Mouse (Mus musculus) forebrain, embryonic 13.5 days (tissue): ENCODE measurements at regions not wholly inside any gene's neighbourhood (a gene's known extent, or its start where the extent isn't known, plus 50 kb on each side); places are given as distances from the start of the nearest gene placed in this dataset.
"Not testable (repeated sequence)": the region's sequence is repeated elsewhere in the genome, so short reads cannot be mapped to it uniquely, and the experiment has no call there.

Source experiments
- ATAC-seq: fragments of 200-750 bp; cut with Nextera tagmentation; 2 replicates; pipeline ENCODE4 v1.8.0; 2017
- H3K27ac ChIP-seq: fragments of 300-500 bp; sonication (generic); 2 replicates; pipeline ENCODE4 v1.5.1; 2015; ENCODE audit warnings: inconsistent platforms, mild to moderate bottlenecking, moderate library complexity
- H3K27me3 ChIP-seq: fragments of 300-500 bp; sonication (generic); 2 replicates; pipeline ENCODE4 v1.6.1; 2015; ENCODE audit warnings: mild to moderate bottlenecking, inconsistent platforms
- H3K36me3 ChIP-seq: fragments of 300-500 bp; sonication (generic); 2 replicates; pipeline ENCODE4 v1.6.1; 2015; ENCODE audit warnings: mild to moderate bottlenecking, inconsistent platforms; ENCODE audit not compliant: poor library complexity, severe bottlenecking
- H3K4me1 ChIP-seq: fragments of 300-500 bp; sonication (generic); 2 replicates; pipeline ENCODE4 v1.6.1; 2015; ENCODE audit warnings: inconsistent platforms
- H3K4me2 ChIP-seq: fragments of 300-500 bp; sonication (generic); 2 replicates; pipeline ENCODE4 v1.6.1; 2015; ENCODE audit warnings: inconsistent platforms, mild to moderate bottlenecking, moderate library complexity
- H3K4me3 ChIP-seq: fragments of 300-500 bp; sonication (generic); 2 replicates; pipeline ENCODE4 v1.5.1; 2015; ENCODE audit warnings: mild to moderate bottlenecking, inconsistent platforms
- H3K9ac ChIP-seq: fragments of 300-500 bp; sonication (generic); 2 replicates; pipeline ENCODE4 v1.6.1; 2015; ENCODE audit warnings: mild to moderate bottlenecking, inconsistent platforms
- H3K9me3 ChIP-seq: fragments of 300-500 bp; sonication (generic); replicated peaks from 2 replicates; pipeline ENCODE4 v1.6.1; 2016; ENCODE audit warnings: inconsistent platforms
- WGBS: fragments of 180-500 bp; shearing (Covaris S2); methylation state at CpG from one replicate; pipeline ENCODE4 v1.1.7; 2015; 5-methylcytosine and 5-hydroxymethylcytosine counted together

- ATAC-seq = peak; percentile 83
These were observed 196.5 kb upstream of the Grik2 start for GRCm38 (mm10) chr10:49985038-49985437.

GRCm38 (mm10) chr10:49952434-49952833 is 163.9 kb upstream of the Grik2 start:
- peak; percentile 27; the same call in 1 of the 2 replicates for ATAC-seq
- no peak overlapping the region for H3K4me3 ChIP-seq
- peaks cover 3% of the 10 kb centered on the region; the same call in 1 of the 2 replicates for H3K27me3 ChIP-seq
- no peaks in the 10 kb centered on the region for H3K36me3 ChIP-seq
- H3K4me1 ChIP-seq = no peaks in the 10 kb centered on the region
- H3K27ac ChIP-seq = no peak overlapping the region
- H3K9me3 ChIP-seq = no peaks in the 10 kb centered on the region
- no peak overlapping the region for H3K4me2 ChIP-seq
- H3K9ac ChIP-seq = no peak overlapping the region

More at GRCm38 (mm10) chr10:49985038-49985437, 196.5 kb upstream of the Grik2 start:
- Histone ChIP-seq H3K4me3 (no peak overlapping the region), H3K9ac (no peak overlapping the region), H3K4me2 (no peak overlapping the region), H3K27ac (no peak overlapping the region), H3K27me3 (no peaks in the 10 kb centered on the region), H3K4me1 (no peaks in the 10 kb centered on the region), H3K9me3 (no peaks in the 10 kb centered on the region), H3K36me3 (no peaks in the 10 kb centered on the region)
- 72% methylated on average over 2 of the region's 2 CpGs for WGBS

DNA sequence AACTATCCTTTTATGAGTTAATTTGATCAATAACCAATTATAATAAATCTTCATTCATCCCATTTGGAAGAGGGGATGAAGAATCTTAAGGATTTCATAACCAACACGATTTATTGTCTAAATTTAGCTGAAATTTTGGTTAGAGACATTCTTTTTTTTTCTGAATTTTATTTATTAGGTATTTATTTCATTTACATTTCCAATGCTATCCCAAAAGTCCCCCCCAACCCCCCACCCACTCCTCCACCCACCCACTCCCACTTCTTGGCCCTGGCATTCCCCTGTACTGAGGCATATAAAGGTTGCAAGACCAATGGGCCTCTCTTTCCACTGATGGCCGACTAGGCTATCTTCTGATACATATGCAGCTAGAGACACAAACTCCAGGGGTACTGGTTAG is 148.7 kb upstream of the Grik2 start:
- not testable (repeated sequence) for H3K27ac ChIP-seq, H3K27me3 ChIP-seq, H3K9me3 ChIP-seq, ATAC-seq, H3K4me1 ChIP-seq, H3K36me3 ChIP-seq, H3K9ac ChIP-seq, H3K4me2 ChIP-seq, H3K4me3 ChIP-seq
- WGBS = 81% methylated on average over 2 of the region's 2 CpGs

GRCm38 (mm10) chr10:49909206-49909605 is 120.6 kb upstream of the Grik2 start:
- H3K4me2 ChIP-seq, H3K27ac ChIP-seq, H3K9me3 ChIP-seq, H3K36me3 ChIP-seq, H3K27me3 ChIP-seq, H3K4me1 ChIP-seq, ATAC-seq, H3K4me3 ChIP-seq, H3K9ac ChIP-seq: not testable (repeated sequence)
- WGBS = 86% methylated on average over 4 of the region's 4 CpGs

DNA sequence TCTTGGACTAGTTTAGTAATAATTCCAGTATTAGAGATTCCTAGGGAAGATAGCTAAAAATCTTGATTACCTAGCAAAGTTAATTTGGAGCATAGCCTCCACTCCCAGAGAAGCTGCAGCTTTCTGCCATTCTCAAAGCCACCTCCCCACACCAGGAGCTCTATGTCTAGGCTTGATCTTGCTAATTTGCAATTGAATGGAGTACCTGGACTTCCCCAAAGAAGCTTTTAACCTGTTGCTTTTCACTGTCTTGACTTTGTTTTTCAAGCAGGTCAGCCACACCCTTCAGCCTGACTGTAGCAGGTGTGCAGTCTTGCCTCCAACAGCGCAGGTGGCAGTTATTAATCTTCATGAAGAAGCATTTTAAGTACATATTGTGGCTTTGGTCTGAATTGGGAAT is 119.6 kb upstream of the Grik2 start:
- H3K9me3 ChIP-seq, H3K27me3 ChIP-seq, ATAC-seq, H3K4me1 ChIP-seq, H3K9ac ChIP-seq, H3K27ac ChIP-seq, H3K4me2 ChIP-seq, H3K36me3 ChIP-seq, H3K4me3 ChIP-seq: not testable (repeated sequence)
- 63% methylated on average over 1 of the region's 1 CpGs for WGBS

DNA sequence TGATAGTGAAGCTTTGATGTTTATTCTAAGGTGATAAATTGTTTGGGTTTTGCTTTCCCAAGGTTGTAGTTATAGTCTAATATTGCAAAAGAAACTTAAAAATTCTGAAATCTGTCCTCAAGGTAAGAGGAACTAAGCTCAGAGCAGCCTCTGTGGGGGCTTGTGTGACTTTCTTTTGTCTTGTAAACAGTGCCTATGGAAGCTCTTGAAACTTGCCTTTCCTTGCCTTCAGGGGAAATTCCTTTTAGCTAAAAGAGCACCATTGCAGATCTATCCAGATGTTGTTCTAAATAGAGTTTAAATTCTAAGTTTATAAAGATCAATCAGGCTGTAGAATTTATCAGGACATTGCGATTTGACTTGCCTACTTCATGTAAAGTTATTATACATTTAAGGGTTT is 116.1 kb upstream of the Grik2 start:
- not testable (repeated sequence) for ATAC-seq, H3K9ac ChIP-seq, H3K4me2 ChIP-seq, H3K4me1 ChIP-seq, H3K27ac ChIP-seq, H3K4me3 ChIP-seq, H3K36me3 ChIP-seq, H3K9me3 ChIP-seq, H3K27me3 ChIP-seq
- WGBS = 93% methylated on average over 1 of the region's 1 CpGs

DNA sequence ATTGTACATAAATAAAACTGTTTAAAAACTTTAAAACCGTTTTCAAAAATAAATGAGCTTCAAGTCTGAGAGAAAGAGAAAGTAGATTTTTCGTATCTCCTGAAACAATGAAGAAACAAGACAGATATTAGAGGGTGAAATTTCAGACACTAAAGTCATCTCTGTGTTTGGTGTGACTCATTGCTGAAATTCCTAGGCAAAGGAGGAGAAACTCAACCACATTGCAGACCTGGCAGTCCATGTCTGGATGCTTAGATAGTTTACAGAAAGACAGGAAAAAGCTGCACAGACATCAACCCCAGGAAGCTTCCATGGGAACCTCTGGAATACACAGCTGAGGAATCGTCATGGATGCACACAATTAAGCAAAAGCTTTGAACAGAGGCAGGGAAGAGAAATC is 106.9 kb upstream of the Grik2 start:
- no peak for ATAC-seq
- WGBS = 85% methylated on average over 3 of the region's 3 CpGs
- Histone ChIP-seq H3K27ac (no peak overlapping the region), H3K4me2 (no peak overlapping the region), H3K4me1 (no peaks in the 10 kb centered on the region), H3K4me3 (no peak overlapping the region), H3K9ac (no peak overlapping the region), H3K9me3 (no peaks in the 10 kb centered on the region), H3K36me3 (no peaks in the 10 kb centered on the region), H3K27me3 (no peaks in the 10 kb centered on the region)

DNA sequence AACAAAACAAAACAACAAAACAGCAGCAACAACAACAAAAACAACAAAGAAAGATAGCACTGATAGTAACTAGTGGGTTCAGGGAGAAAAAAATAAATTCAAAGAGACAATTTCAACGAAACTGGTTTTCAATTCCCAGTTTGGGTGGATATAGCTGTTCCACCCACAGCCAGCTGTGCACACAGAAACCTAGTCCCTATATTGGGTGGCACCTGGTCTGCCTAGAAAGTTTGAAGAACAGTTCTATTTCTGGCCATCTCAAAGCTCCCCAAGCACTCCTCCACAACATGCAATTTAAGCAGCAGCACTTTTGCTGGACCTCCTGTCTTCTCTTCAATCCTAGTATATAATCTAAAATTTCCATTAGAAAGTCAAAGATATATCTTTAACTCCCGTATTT is 95.5 kb upstream of the Grik2 start:
- Histone ChIP-seq H3K36me3 (no peaks in the 10 kb centered on the region), H3K9ac (no peak overlapping the region), H3K9me3 (no peaks in the 10 kb centered on the region), H3K4me2 (no peak overlapping the region), H3K4me3 (no peak overlapping the region), H3K27ac (no peak overlapping the region), H3K27me3 (no peaks in the 10 kb centered on the region), H3K4me1 (no peaks in the 10 kb centered on the region)
- 79% methylated on average over 2 of the region's 2 CpGs for WGBS
- no peak for ATAC-seq

DNA sequence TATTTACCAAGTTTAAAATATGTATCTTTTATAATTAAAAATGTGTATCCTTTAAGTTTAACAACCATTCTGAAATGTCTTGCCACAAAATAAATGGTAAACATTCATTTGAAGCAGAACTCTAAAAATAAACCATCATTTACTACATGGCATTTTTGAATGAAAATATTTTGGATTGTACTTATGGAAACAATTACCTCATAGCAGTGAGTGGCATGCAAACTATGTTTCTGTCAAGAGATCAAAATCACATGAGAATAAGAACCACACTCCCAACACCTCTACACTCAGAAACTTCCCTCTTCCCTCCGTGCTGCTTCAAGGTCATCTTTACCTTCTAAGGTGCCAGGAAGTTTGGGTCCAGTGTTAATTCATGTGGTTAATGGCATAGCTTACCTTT is 94.9 kb upstream of the Grik2 start:
- no peak for ATAC-seq
- Histone ChIP-seq H3K36me3 (no peaks in the 10 kb centered on the region), H3K9me3 (no peaks in the 10 kb centered on the region), H3K9ac (no peak overlapping the region), H3K4me3 (no peak overlapping the region), H3K27ac (no peak overlapping the region), H3K27me3 (no peaks in the 10 kb centered on the region), H3K4me1 (no peaks in the 10 kb centered on the region), H3K4me2 (no peak overlapping the region)
- WGBS = 84% methylated on average over 1 of the region's 1 CpGs

DNA sequence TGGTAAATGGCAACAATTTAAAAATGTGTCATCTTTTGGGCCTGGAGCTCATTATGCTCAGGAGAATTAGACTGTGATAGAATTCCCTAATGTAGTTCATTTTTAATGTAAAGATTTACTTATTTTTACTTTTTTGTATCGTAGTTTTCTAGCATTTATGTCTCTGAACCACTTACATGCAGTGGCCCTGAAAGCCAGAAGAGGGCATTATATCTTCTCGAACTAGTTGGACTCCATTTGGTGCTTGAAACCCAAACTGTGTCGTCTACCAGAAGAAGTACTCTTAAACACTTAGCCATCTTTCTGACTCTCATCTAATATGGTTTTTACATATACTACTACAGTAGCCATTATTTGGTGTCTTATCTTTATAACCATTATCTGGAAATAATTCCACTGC is 75.2 kb upstream of the Grik2 start:
- Histone ChIP-seq H3K27ac (no peak overlapping the region), H3K9ac (no peak overlapping the region), H3K4me2 (no peak overlapping the region), H3K9me3 (no peaks in the 10 kb centered on the region), H3K27me3 (no peaks in the 10 kb centered on the region), H3K4me1 (no peaks in the 10 kb centered on the region), H3K36me3 (no peaks in the 10 kb centered on the region), H3K4me3 (no peak overlapping the region)
- no peak for ATAC-seq
- WGBS = 85% methylated on average over 3 of the region's 3 CpGs

GRCm38 (mm10) chr10:49847686-49848085 is 59.1 kb upstream of the Grik2 start:
- Histone ChIP-seq H3K27me3 (no peaks in the 10 kb centered on the region), H3K27ac (no peak overlapping the region), H3K4me1 (no peaks in the 10 kb centered on the region), H3K36me3 (no peaks in the 10 kb centered on the region), H3K9me3 (no peaks in the 10 kb centered on the region), H3K4me3 (no peak overlapping the region), H3K4me2 (no peak overlapping the region), H3K9ac (no peak overlapping the region)
- no peak for ATAC-seq
- WGBS = 77% methylated on average over 2 of the region's 2 CpGs

GRCm38 (mm10) chr10:49844308-49844707 is 55.7 kb upstream of the Grik2 start:
- no peak overlapping the region for H3K27ac ChIP-seq
- no peak for ATAC-seq
- no peaks in the 10 kb centered on the region for H3K36me3 ChIP-seq
- H3K4me3 ChIP-seq = no peak overlapping the region
- no peaks in the 10 kb centered on the region for H3K9me3 ChIP-seq
- H3K4me1 ChIP-seq = no peaks in the 10 kb centered on the region
- H3K4me2 ChIP-seq = no peak overlapping the region
- WGBS = 67% methylated on average over 3 of the region's 3 CpGs
- no peaks in the 10 kb centered on the region for H3K27me3 ChIP-seq
- no peak overlapping the region for H3K9ac ChIP-seq
